Mouse (Mus musculus): Measurements from ENCODE around the gene Samhd1.

GRCm38 (mm10) chr2:157071556-157071955 lies 63.5 kb downstream of the Samhd1 start:
- TF ChIP-seq CTCF (IDR thresholded peaks at IDR 0.05; ENCODE audit: insufficient read depth, low read depth, low read length) (no peak), POLR2A (IDR thresholded peaks at IDR 0.05; ENCODE audit: insufficient read depth, low read depth, low read length) (no peak)
